Mouse (Mus musculus) liver, adult 2 months (tissue): ENCODE measurements around the gene Mrps27. TPM values are rescaled to one million over a fixed set of nuclear protein-coding genes. Genes with fewer than 3 reads are reported as not detected.

Experiments used
- DNase-seq: peaks from one replicate; pipeline ENCODE4 v3.0.0-alpha.2; 2011; ENCODE audit warnings: low read depth, low spot score; ENCODE audit errors: extremely low read depth
- H3K27ac ChIP-seq: fragments of 200-500 bp; replicated peaks from 2 replicates; pipeline ENCODE4 v1.5.1; 2012; ENCODE audit warnings: low read depth, mild to moderate bottlenecking, control low read depth, inconsistent platforms, low read length; ENCODE audit not compliant: insufficient read depth
- H3K27me3 ChIP-seq: fragments of 200-500 bp; 2 replicates; pipeline ENCODE4 v1.6.1; 2012; ENCODE audit warnings: mild to moderate bottlenecking, moderate library complexity, low read length, inconsistent platforms; ENCODE audit not compliant: control insufficient read depth, insufficient read depth
- H3K36me3 ChIP-seq: fragments of 200-500 bp; 2 replicates; pipeline ENCODE4 v1.6.1; 2012; ENCODE audit warnings: low read length, inconsistent platforms; ENCODE audit not compliant: control insufficient read depth, insufficient read depth
- H3K4me1 ChIP-seq: fragments of 200-500 bp; 2 replicates; pipeline ENCODE4 v1.6.1; 2011; ENCODE audit warnings: low read length; ENCODE audit not compliant: control insufficient read depth, insufficient read depth
- H3K4me3 ChIP-seq: fragments of 200-500 bp; 2 replicates; pipeline ENCODE4 v1.5.1; 2011; ENCODE audit warnings: low read depth, mild to moderate bottlenecking, control low read depth, low read length, moderate library complexity; ENCODE audit not compliant: insufficient read depth
- H3K79me2 ChIP-seq: fragments of 200-500 bp; 2 replicates; pipeline ENCODE4 v1.6.1; 2012; ENCODE audit warnings: inconsistent platforms, mild to moderate bottlenecking, low read length, moderate library complexity; ENCODE audit not compliant: control insufficient read depth, insufficient read depth
- H3K9ac ChIP-seq: fragments of 200-500 bp; 2 replicates; pipeline ENCODE4 v1.6.1; 2012; ENCODE audit warnings: low read depth, mild to moderate bottlenecking, control low read depth, inconsistent platforms, low read length
- CTCF ChIP-seq: fragments of 200-500 bp; IDR thresholded peaks from 2 replicates; pipeline ENCODE4 v1.5.1; 2011; ENCODE audit warnings: low read depth, low read length, control low read depth
- POLR2A ChIP-seq: fragments of 200-500 bp; IDR thresholded peaks from 2 replicates; pipeline ENCODE4 v1.6.1; 2011; ENCODE audit warnings: low read length, control low read depth; ENCODE audit not compliant: insufficient read depth; ENCODE audit errors: extremely low read depth
- WGBS: fragments of 180-500 bp; shearing (Covaris S2); methylation state at CpG from one replicate; pipeline ENCODE4 v1.1.7; 2018; 5-methylcytosine and 5-hydroxymethylcytosine counted together
- polyA plus RNA-seq: library from polyadenylated mRNA; depleted of rRNA; stranded (reverse); fragments of >200 nt; gene quantifications from 2 replicates; pipeline ENCODE4 v1.2.3, GENCODE M21; 2012; rRNA removed
- total RNA-seq: library from RNA; depleted of rRNA; stranded (reverse); fragments of >200 nt; gene quantifications from 2 replicates; pipeline ENCODE4 v1.2.3, GENCODE M21; 2014; rRNA removed

The Mrps27 gene
- total RNA-seq (19.3 and 19.8 TPM in 2 replicates), polyA plus RNA-seq (15.9 and 24.1 TPM in 2 replicates)

GRCm38 (mm10) chr13:99344599-99345575, at the start of gene Mrps27, which contains the start of gene Ptcd2:
Gene Mrps27, plus strand, starts transcription at chr13:99344786.
Gene Ptcd2, minus strand, starts transcription at chr13:99344705.
- WGBS = 1% methylated on average over 39 of the region's 39 CpGs
- H3K4me1 ChIP-seq = peaks cover 7% of the 10 kb centered on the region; the same call in 1 of the 2 replicates
- no peaks in the 10 kb centered on the region for H3K79me2 ChIP-seq
- peak within 1 kb of the TSS; percentile 92 for H3K9ac ChIP-seq
- H3K4me3 ChIP-seq = peak within 1 kb of the TSS; percentile 92
- no peaks in the 10 kb centered on the region for H3K27me3 ChIP-seq
- peak; percentile 79 for DNase-seq
- H3K27ac ChIP-seq = peak within 1 kb of the TSS; percentile 79
- TF ChIP-seq POLR2A (peak; percentile 75; the same call in 1 of the 2 replicates), CTCF (no peak)
- peaks cover 15% of the 10 kb centered on the region for H3K36me3 ChIP-seq

- no peak overlapping the region for H3K9ac ChIP-seq
- no peaks in the 10 kb centered on the region for H3K4me1 ChIP-seq
- no peak overlapping the region for H3K27ac ChIP-seq
- TF ChIP-seq POLR2A (no peak), CTCF (no peak)
- no peak overlapping the region for H3K4me3 ChIP-seq
- 79% methylated on average over 5 of the region's 5 CpGs for WGBS
- H3K79me2 ChIP-seq = no peaks in the 10 kb centered on the region
- H3K27me3 ChIP-seq = no peaks in the 10 kb centered on the region
- no peaks in the 10 kb centered on the region for H3K36me3 ChIP-seq
- DNase-seq = no peak
These were observed 44.7 kb upstream of the Mrps27 start for GRCm38 (mm10) chr13:99299921-99300320.

GRCm38 (mm10) chr13:99303846-99304245, 40.7 kb upstream of the Mrps27 start:
- Histone ChIP-seq H3K79me2 (no peaks in the 10 kb centered on the region), H3K36me3 (no peaks in the 10 kb centered on the region), H3K4me3 (no peak overlapping the region), H3K4me1 (no peaks in the 10 kb centered on the region), H3K27me3 (no peaks in the 10 kb centered on the region), H3K27ac (no peak overlapping the region), H3K9ac (no peak overlapping the region)
- no peak for TF ChIP-seq POLR2A
- TF ChIP-seq CTCF = no peak
- no peak for DNase-seq
- 55% methylated on average over 5 of the region's 5 CpGs for WGBS

GRCm38 (mm10) chr13:99304365-99304764, 40.2 kb upstream of the Mrps27 start:
- DNase-seq = peak; percentile 34
- Histone ChIP-seq H3K27me3 (no peaks in the 10 kb centered on the region), H3K79me2 (no peaks in the 10 kb centered on the region), H3K27ac (no peak overlapping the region), H3K4me1 (no peaks in the 10 kb centered on the region), H3K4me3 (no peak overlapping the region), H3K36me3 (no peaks in the 10 kb centered on the region), H3K9ac (no peak overlapping the region)
- 44% methylated on average over 11 of the region's 11 CpGs for WGBS
- no peak for TF ChIP-seq POLR2A
- no peak for TF ChIP-seq CTCF

DNA sequence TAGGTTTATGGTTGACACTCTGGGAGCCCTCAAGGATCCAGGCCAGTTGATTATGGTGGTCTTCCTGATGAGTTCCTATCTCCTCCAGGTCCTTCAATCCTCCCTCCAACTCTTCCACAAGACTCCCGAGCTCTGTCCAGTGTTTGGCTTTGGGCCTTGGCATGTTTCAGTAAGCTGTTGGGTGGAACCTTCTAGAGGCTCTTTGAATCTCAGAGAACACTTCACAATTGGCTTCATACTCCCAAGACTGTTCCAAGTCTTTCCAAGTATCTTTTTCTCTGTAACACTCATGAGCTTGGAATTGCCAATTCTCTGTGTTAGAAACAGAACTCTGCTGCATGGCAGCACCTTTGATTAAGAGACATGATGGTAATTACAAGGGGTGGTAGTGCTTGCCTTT, 39.4 kb upstream of the Mrps27 start:
- Histone ChIP-seq H3K79me2 (no peaks in the 10 kb centered on the region), H3K27ac (no peak overlapping the region), H3K4me1 (no peaks in the 10 kb centered on the region), H3K36me3 (no peaks in the 10 kb centered on the region), H3K9ac (no peak overlapping the region), H3K27me3 (no peaks in the 10 kb centered on the region), H3K4me3 (no peak overlapping the region)
- no peak for DNase-seq
- TF ChIP-seq POLR2A (no peak), CTCF (no peak)
- WGBS = 79% methylated on average over 1 of the region's 1 CpGs
